Mouse (Mus musculus): ENCODE measurements around the gene Brwd1. TPM values are rescaled to one million over a fixed set of nuclear protein-coding genes. Genes with fewer than 3 reads are reported as not detected.
A peak's percentile ranks its signal among the peaks of the same experiment; 100 is the strongest.
"Not testable (repeated sequence)": the region's sequence is repeated elsewhere in the genome, so short reads cannot be mapped to it uniquely, and the experiment has no call there.

Gene Brwd1
- polyA plus RNA-seq, 1 experiment from 2014 or later = 230 TPM

GRCm38 (mm10) chr16:96004278-96004677 lies 78.0 kb downstream of the Brwd1 start:
- H3K4me2 ChIP-seq; ATAC-seq (ENCODE audit: low FRiP score, low read depth): not testable (repeated sequence)
- WGBS = no CpG with 5 or more reads among the region's 10 CpGs

GRCm38 (mm10) chr16:95999291-95999690 lies 83.0 kb downstream of the Brwd1 start:
- H3K9ac ChIP-seq = no peak overlapping the region
- H3K27ac ChIP-seq (replicated peaks) = no peak overlapping the region
- H3K36me3 ChIP-seq = peaks cover 36% of the 10 kb centered on the region
- H3K9me3 ChIP-seq = no peaks in the 10 kb centered on the region
- 85% methylated on average over 5 of the region's 5 CpGs for WGBS
- H3K27me3 ChIP-seq = no peaks in the 10 kb centered on the region
- no peaks in the 10 kb centered on the region for H3K4me1 ChIP-seq (replicated peaks)
- no peak for ATAC-seq (ENCODE audit: low FRiP score, low read depth)
- H3K4me3 ChIP-seq = no peak overlapping the region
- H3K4me2 ChIP-seq = no peak overlapping the region

More at GRCm38 (mm10) chr16:96004278-96004677, 78.0 kb downstream of the Brwd1 start:
- H3K9me3 ChIP-seq; H3K4me3 ChIP-seq; H3K27ac ChIP-seq (replicated peaks); H3K27me3 ChIP-seq; H3K9ac ChIP-seq; H3K4me1 ChIP-seq (replicated peaks): not testable (repeated sequence)
- peaks cover 28% of the 10 kb centered on the region for H3K36me3 ChIP-seq

- Histone ChIP-seq H3K27me3 (no peaks in the 10 kb centered on the region), H3K4me2 (no peak overlapping the region), H3K4me1 (replicated peaks) (peaks cover 8% of the 10 kb centered on the region), H3K36me3 (peaks cover 20% of the 10 kb centered on the region), H3K9ac (no peak overlapping the region), H3K4me3 (no peak overlapping the region), H3K27ac (replicated peaks) (no peak overlapping the region), H3K9me3 (no peaks in the 10 kb centered on the region)
- WGBS = 91% methylated on average over 7 of the region's 7 CpGs
- no peak for ATAC-seq (ENCODE audit: low FRiP score, low read depth)
These were observed 86.2 kb downstream of the Brwd1 start for GRCm38 (mm10) chr16:95996156-95996555.

- not testable (repeated sequence) for H3K9me3 ChIP-seq; H3K27ac ChIP-seq (replicated peaks); H3K36me3 ChIP-seq; H3K4me2 ChIP-seq; H3K9ac ChIP-seq; H3K27me3 ChIP-seq; H3K4me3 ChIP-seq; ATAC-seq (ENCODE audit: low FRiP score, low read depth)
- 90% methylated on average over 4 of the region's 4 CpGs for WGBS
- peaks cover 15% of the 10 kb centered on the region for H3K4me1 ChIP-seq (replicated peaks)
These were observed 87.8 kb downstream of the Brwd1 start for GRCm38 (mm10) chr16:95994576-95994975.

GRCm38 (mm10) chr16:95992596-95992995 lies 89.7 kb downstream of the Brwd1 start:
- no peak overlapping the region for H3K9ac ChIP-seq
- no peak for ATAC-seq (ENCODE audit: low FRiP score, low read depth)
- no peak overlapping the region for H3K27ac ChIP-seq (replicated peaks)
- H3K36me3 ChIP-seq = peaks cover 8% of the 10 kb centered on the region
- H3K4me1 ChIP-seq (replicated peaks) = peaks cover 15% of the 10 kb centered on the region
- H3K27me3 ChIP-seq = no peaks in the 10 kb centered on the region
- H3K4me2 ChIP-seq = no peak overlapping the region
- no peaks in the 10 kb centered on the region for H3K9me3 ChIP-seq
- 80% methylated on average over 5 of the region's 5 CpGs for WGBS
- H3K4me3 ChIP-seq = no peak overlapping the region

- WGBS = 8% methylated on average over 10 of the region's 10 CpGs
- Histone ChIP-seq H3K27ac (replicated peaks) (peak overlapping the region; percentile 88), H3K36me3 (peaks cover 18% of the 10 kb centered on the region), H3K9ac (peak overlapping the region; percentile 60), H3K9me3 (no peaks in the 10 kb centered on the region), H3K27me3 (no peaks in the 10 kb centered on the region), H3K4me1 (replicated peaks) (peaks cover 15% of the 10 kb centered on the region), H3K4me2 (peak overlapping the region; percentile 63), H3K4me3 (peak overlapping the region; percentile 73)
- no peak for ATAC-seq (ENCODE audit: low FRiP score, low read depth)
These were observed 91.0 kb downstream of the Brwd1 start for GRCm38 (mm10) chr16:95991122-95991900.

GRCm38 (mm10) chr16:95990462-95991121 lies 91.7 kb downstream of the Brwd1 start, which contains the start of gene Psmg1:
TSS of gene Psmg1 (minus strand) at chr16:95990960.
- under 1% methylated on average over 61 of the region's 62 CpGs for WGBS

GRCm38 (mm10) chr16:95984911-95985310 lies 97.4 kb downstream of the Brwd1 start:
- no peak for ATAC-seq (ENCODE audit: low FRiP score, low read depth)
- Histone ChIP-seq H3K9me3 (no peaks in the 10 kb centered on the region), H3K4me3 (no peak overlapping the region), H3K4me2 (no peak overlapping the region), H3K36me3 (peaks cover 31% of the 10 kb centered on the region), H3K4me1 (replicated peaks) (peaks cover 3% of the 10 kb centered on the region), H3K27ac (replicated peaks) (no peak overlapping the region), H3K27me3 (no peaks in the 10 kb centered on the region), H3K9ac (no peak overlapping the region)
- 98% methylated on average over 5 of the region's 5 CpGs for WGBS

More at GRCm38 (mm10) chr16:95990462-95991121, 91.7 kb downstream of the Brwd1 start, which contains the start of gene Psmg1:
- peaks cover 19% of the 10 kb centered on the region for H3K36me3 ChIP-seq
- H3K4me2 ChIP-seq = peak within 1 kb of the TSS; percentile 63
- H3K9me3 ChIP-seq = no peaks in the 10 kb centered on the region
- H3K9ac ChIP-seq = peak within 1 kb of the TSS; percentile 76
- peak; percentile 95 for ATAC-seq (ENCODE audit: low FRiP score, low read depth)
- peak within 1 kb of the TSS; percentile 73 for H3K4me3 ChIP-seq
- H3K27me3 ChIP-seq = no peaks in the 10 kb centered on the region
- peaks cover 15% of the 10 kb centered on the region for H3K4me1 ChIP-seq (replicated peaks)
- H3K27ac ChIP-seq (replicated peaks) = peak within 1 kb of the TSS; percentile 88

GRCm38 (mm10) chr16:95983601-95984000 lies 98.7 kb downstream of the Brwd1 start:
- ATAC-seq (ENCODE audit: low FRiP score, low read depth) = no peak
- 84% methylated on average over 7 of the region's 7 CpGs for WGBS
- Histone ChIP-seq H3K4me3 (no peak overlapping the region), H3K9ac (no peak overlapping the region), H3K36me3 (peaks cover 31% of the 10 kb centered on the region), H3K27ac (replicated peaks) (no peak overlapping the region), H3K27me3 (no peaks in the 10 kb centered on the region), H3K4me2 (no peak overlapping the region), H3K4me1 (replicated peaks) (no peaks in the 10 kb centered on the region), H3K9me3 (no peaks in the 10 kb centered on the region)

GRCm38 (mm10) chr16:95970841-95971240 lies 111.5 kb downstream of the Brwd1 start:
- Histone ChIP-seq H3K4me3 (no peak overlapping the region), H3K9me3 (no peaks in the 10 kb centered on the region), H3K4me2 (no peak overlapping the region), H3K27me3 (no peaks in the 10 kb centered on the region), H3K36me3 (no peaks in the 10 kb centered on the region), H3K9ac (no peak overlapping the region), H3K4me1 (replicated peaks) (no peaks in the 10 kb centered on the region), H3K27ac (replicated peaks) (no peak overlapping the region)
- ATAC-seq (ENCODE audit: low FRiP score, low read depth) = no peak
- 91% methylated on average over 2 of the region's 2 CpGs for WGBS

- no peak for ATAC-seq (ENCODE audit: low FRiP score, low read depth)
- WGBS = 88% methylated on average over 11 of the region's 11 CpGs
These were observed 114.9 kb downstream of the Brwd1 start for GRCm38 (mm10) chr16:95967455-95967854.

GRCm38 (mm10) chr16:95964427-95965023 lies 117.8 kb downstream of the Brwd1 start:
- no peak overlapping the region for H3K4me3 ChIP-seq
- no peaks in the 10 kb centered on the region for H3K9me3 ChIP-seq
- no peak for ATAC-seq (ENCODE audit: low FRiP score, low read depth)
- H3K27me3 ChIP-seq = no peaks in the 10 kb centered on the region
- H3K4me1 ChIP-seq (replicated peaks) = no peaks in the 10 kb centered on the region
- no peak overlapping the region for H3K4me2 ChIP-seq
- no peak overlapping the region for H3K27ac ChIP-seq (replicated peaks)
- H3K36me3 ChIP-seq = no peaks in the 10 kb centered on the region
- H3K9ac ChIP-seq = no peak overlapping the region
- WGBS = 59% methylated on average over 11 of the region's 11 CpGs

More at GRCm38 (mm10) chr16:95967455-95967854, 114.9 kb downstream of the Brwd1 start:
- no peak overlapping the region for H3K4me3 ChIP-seq
- H3K36me3 ChIP-seq = no peaks in the 10 kb centered on the region
- H3K4me1 ChIP-seq (replicated peaks) = no peaks in the 10 kb centered on the region
- no peak overlapping the region for H3K4me2 ChIP-seq
- H3K9ac ChIP-seq = no peak overlapping the region
- H3K9me3 ChIP-seq = no peaks in the 10 kb centered on the region
- H3K27ac ChIP-seq (replicated peaks) = no peak overlapping the region
- no peaks in the 10 kb centered on the region for H3K27me3 ChIP-seq
